8 mouse cellular contexts compared by ENCODE assay signal in genomic region chr7:17060031-17060781, GRCm38 (mm10). TPM values are rescaled to one million over a fixed set of nuclear protein-coding genes. Genes with fewer than 3 reads are reported as not detected.
DNase-seq lines count a peak whose midpoint lies in the region; ATAC-seq lines count a peak whose summit lies in the region.

No protein-coding gene starts in this region.

- WGBS in limb, embryonic 12.5 days, result 48% methylated on average over 9 of the region's 9 CpGs
- WGBS in midbrain, embryonic 15.5 days, result 34% methylated on average over 9 of the region's 9 CpGs

- peak overlapping the region; percentile 93 for H3K27ac ChIP-seq in limb, embryonic 12.5 days
- H3K27ac ChIP-seq in midbrain, embryonic 15.5 days, result peak overlapping the region; percentile 46; the same call in 1 of the 2 replicates

- DNase-seq in adrenal gland, postnatal 10 days, result peak; percentile 99
- DNase-seq in kidney, adult 18-20 months, result peak; percentile 98
- peak; percentile 71 to 88 for DNase-seq in spleen, postnatal 10 days (ENCODE audit: low spot score in 2 of 2)
- DNase-seq in embryo, embryonic 9.5 days (ENCODE audit: extremely low spot score), result no peak

- H3K4me3 ChIP-seq in limb, embryonic 12.5 days (replicated peaks), result peak overlapping the region; percentile 17
- no peak overlapping the region for H3K4me3 ChIP-seq in midbrain, embryonic 15.5 days

- no peaks in the 10 kb centered on the region for H3K27me3 ChIP-seq in limb, embryonic 12.5 days
- peaks cover 6% of the 10 kb centered on the region for H3K27me3 ChIP-seq in midbrain, embryonic 15.5 days (replicated peaks)

- H3K4me1 ChIP-seq in limb, embryonic 12.5 days (replicated peaks), result peaks cover 69% of the 10 kb centered on the region
- peaks cover 42% of the 10 kb centered on the region for H3K4me1 ChIP-seq in midbrain, embryonic 15.5 days

- no peak overlapping the region; the same call in 1 of the 2 replicates for H3K9ac ChIP-seq in limb, embryonic 12.5 days (replicated peaks)
- no peak overlapping the region for H3K9ac ChIP-seq in midbrain, embryonic 15.5 days

- H3K9me3 ChIP-seq in limb, embryonic 12.5 days, result no peaks in the 10 kb centered on the region
- no peaks in the 10 kb centered on the region for H3K9me3 ChIP-seq in midbrain, embryonic 15.5 days

- peak overlapping the region; percentile 78 for H3K4me2 ChIP-seq in limb, embryonic 12.5 days
- no peak overlapping the region for H3K4me2 ChIP-seq in midbrain, embryonic 15.5 days

- no peaks in the 10 kb centered on the region for H3K36me3 ChIP-seq in limb, embryonic 12.5 days
- no peaks in the 10 kb centered on the region for H3K36me3 ChIP-seq in midbrain, embryonic 15.5 days (replicated peaks)

- peak; percentile 23; the same call in 1 of the 2 replicates for ATAC-seq in common myeloid progenitor, adult 5-6 weeks (replicated peaks; ENCODE audit: low read depth, poor library complexity, severe bottlenecking)
- 0 out of 2 replicates have a peak, but pooled peaks have one; percentile 10 for ATAC-seq in granulocyte monocyte progenitor cell, adult 5-6 weeks (replicated peaks; ENCODE audit: poor library complexity, severe bottlenecking)
- no peak for ATAC-seq in limb, embryonic 12.5 days (ENCODE audit: insufficient number of reproducible peaks, insufficient read depth, low FRiP score, low TSS enrichment, low read depth)
- no peak for ATAC-seq in midbrain, embryonic 15.5 days (replicated peaks)

RNA-seq across cellular contexts. Expression of gene Hif3a, which starts 2.0 kb away (rescaled TPM):
- total RNA-seq in adrenal gland, postnatal 10 days (2021), result 1 to 10 TPM; 4.9 to 6.7 TPM
- 0.82 and 2.2 TPM in 2 replicates for total RNA-seq in common myeloid progenitor, adult 5-6 weeks (2017)
- 0.04 and 1.1 TPM in 2 replicates for total RNA-seq in granulocyte monocyte progenitor cell, adult 5-6 weeks (2014; fragmentation: Nextera tagmentation)
- 0.05 and 0.47 TPM in 2 replicates for total RNA-seq in granulocyte monocyte progenitor cell, adult 5-6 weeks (2017)
- 10.8 and 11.3 TPM in 2 replicates for polyA plus RNA-seq in limb, embryonic 12.5 days (2016; fragmentation: Nextera tagmentation; extraction: Ambion mirVana)
- polyA plus RNA-seq in midbrain, embryonic 15.5 days (2015; fragmentation: Nextera tagmentation; extraction: Ambion mirVana), result 4.7 and 5.2 TPM in 2 replicates

RNA-seq across cellular contexts. Expression of gene Psg16, which starts 13.6 kb away (rescaled TPM):
- total RNA-seq in adrenal gland, postnatal 10 days (2021), result under 1 TPM; 0.30 to 0.42 TPM
- 1.0 TPM in 1 of 2 replicates, not detected in the other for total RNA-seq in common myeloid progenitor, adult 5-6 weeks (2017)
- total RNA-seq in granulocyte monocyte progenitor cell, adult 5-6 weeks (2014; fragmentation: Nextera tagmentation), result 0.15 and 0.49 TPM in 2 replicates
- 0.22 and 0.41 TPM in 2 replicates for total RNA-seq in granulocyte monocyte progenitor cell, adult 5-6 weeks (2017)
- polyA plus RNA-seq in limb, embryonic 12.5 days (2016; fragmentation: Nextera tagmentation; extraction: Ambion mirVana), result 0.12 and 0.14 TPM in 2 replicates
- 4.4 and 6.1 TPM in 2 replicates for polyA plus RNA-seq in midbrain, embryonic 15.5 days (2015; fragmentation: Nextera tagmentation; extraction: Ambion mirVana)

RNA-seq across cellular contexts. Expression of gene Ppp5c, which starts 32.5 kb away (rescaled TPM):
- 10 to 100 TPM; 81.5 to 90.1 TPM for total RNA-seq in adrenal gland, postnatal 10 days (2021)
- total RNA-seq in common myeloid progenitor, adult 5-6 weeks (2017), result 75.0 and 99.0 TPM in 2 replicates
- 96.2 and 123 TPM in 2 replicates for total RNA-seq in granulocyte monocyte progenitor cell, adult 5-6 weeks (2014; fragmentation: Nextera tagmentation)
- total RNA-seq in granulocyte monocyte progenitor cell, adult 5-6 weeks (2017), result 81.0 and 89.8 TPM in 2 replicates
- 126 TPM in 2 replicates for polyA plus RNA-seq in limb, embryonic 12.5 days (2016; fragmentation: Nextera tagmentation; extraction: Ambion mirVana)
- 124 and 127 TPM in 2 replicates for polyA plus RNA-seq in midbrain, embryonic 15.5 days (2015; fragmentation: Nextera tagmentation; extraction: Ambion mirVana)

Comparison
In these comparisons a context has a peak if more than half of its experiments do, and no peak if none do; other contexts are left out.
1. ATAC-seq: peak in common myeloid progenitor, adult 5-6 weeks (single experiment) and granulocyte monocyte progenitor cell, adult 5-6 weeks (single experiment); none in limb, embryonic 12.5 days (single experiment) and midbrain, embryonic 15.5 days (single experiment).